Mouse (Mus musculus): ENCODE measurements around the gene Cdkn2d. TPM values are rescaled to one million over a fixed set of nuclear protein-coding genes. Genes with fewer than 3 reads are reported as not detected.
A peak's percentile ranks its signal among the peaks of the same experiment; 100 is the strongest.

Cdkn2d gene
- polyA plus RNA-seq, 1 experiment from 2014 or later: 43.7 TPM

GRCm38 (mm10) chr9:21289337-21289671, 1.9 kb downstream of the Cdkn2d start:
- ATAC-seq (replicated peaks; ENCODE audit: low FRiP score, low TSS enrichment, low read depth): no peak
- Histone ChIP-seq H3K4me2 (ENCODE audit: low read length) (no peak overlapping the region), H3K4me1 (replicated peaks; ENCODE audit: control insufficient read depth, insufficient read depth, low read length) (peaks cover 22% of the 10 kb centered on the region), H3K36me3 (ENCODE audit: control insufficient read depth, insufficient read depth, low read length) (peaks cover 15% of the 10 kb centered on the region), H3K9me3 (ENCODE audit: control insufficient read depth, low read length) (no peaks in the 10 kb centered on the region), H3K27ac (ENCODE audit: low read depth) (no peak overlapping the region), H3K9ac (ENCODE audit: low read length) (no peak overlapping the region), H3K27me3 (replicated peaks; ENCODE audit: control insufficient read depth, insufficient read depth, low read length) (no peaks in the 10 kb centered on the region), H3K4me3 (ENCODE audit: low read depth, low read length) (no peak overlapping the region)
- no peak for DNase-seq (ENCODE audit: low spot score)
- WGBS: 86% methylated on average over 2 of the region's 2 CpGs

GRCm38 (mm10) chr9:21288404-21289336, 2.5 kb downstream of the Cdkn2d start:
- H3K9ac ChIP-seq (ENCODE audit: low read length): peak overlapping the region; percentile 34; the same call in 1 of the 2 replicates
- peaks cover 22% of the 10 kb centered on the region for H3K36me3 ChIP-seq (ENCODE audit: control insufficient read depth, insufficient read depth, low read length)
- peak overlapping the region; percentile 71 for H3K4me3 ChIP-seq (ENCODE audit: low read depth, low read length)
- ATAC-seq (replicated peaks; ENCODE audit: low FRiP score, low TSS enrichment, low read depth) (no peak), DNase-seq (ENCODE audit: low spot score) (no peak)
- H3K27ac ChIP-seq (ENCODE audit: low read depth): peak overlapping the region; percentile 59; the same call in 1 of the 2 replicates
- no peaks in the 10 kb centered on the region for H3K9me3 ChIP-seq (ENCODE audit: control insufficient read depth, low read length)
- H3K4me2 ChIP-seq (ENCODE audit: low read length): peak overlapping the region; percentile 72
- H3K27me3 ChIP-seq (replicated peaks; ENCODE audit: control insufficient read depth, insufficient read depth, low read length): no peaks in the 10 kb centered on the region
- H3K4me1 ChIP-seq (replicated peaks; ENCODE audit: control insufficient read depth, insufficient read depth, low read length): peaks cover 22% of the 10 kb centered on the region
- 74% methylated on average over 13 of the region's 13 CpGs for WGBS

GRCm38 (mm10) chr9:21287571-21288402, 3.4 kb downstream of the Cdkn2d start, which contains the start of gene Kri1:
Gene Kri1 (minus strand): TSS chr9:21287969.
- H3K4me2 ChIP-seq (ENCODE audit: low read length): peak within 1 kb of the TSS; percentile 72
- no peaks in the 10 kb centered on the region for H3K9me3 ChIP-seq (ENCODE audit: control insufficient read depth, low read length)
- peak within 1 kb of the TSS; percentile 77 for H3K27ac ChIP-seq (ENCODE audit: low read depth)
- H3K27me3 ChIP-seq (replicated peaks; ENCODE audit: control insufficient read depth, insufficient read depth, low read length): no peaks in the 10 kb centered on the region
- H3K4me1 ChIP-seq (replicated peaks; ENCODE audit: control insufficient read depth, insufficient read depth, low read length): peaks cover 22% of the 10 kb centered on the region
- WGBS: under 1% methylated on average over 59 of the region's 59 CpGs
- H3K36me3 ChIP-seq (ENCODE audit: control insufficient read depth, insufficient read depth, low read length): peaks cover 23% of the 10 kb centered on the region
- DNase-seq (ENCODE audit: low spot score) (peak; percentile 98), ATAC-seq (replicated peaks; ENCODE audit: low FRiP score, low TSS enrichment, low read depth) (peak; percentile 70)
- H3K4me3 ChIP-seq (ENCODE audit: low read depth, low read length): peak within 1 kb of the TSS; percentile 71
- peak within 1 kb of the TSS; percentile 63 for H3K9ac ChIP-seq (ENCODE audit: low read length)

GRCm38 (mm10) chr9:21286753-21287152, 4.5 kb downstream of the Cdkn2d start:
- Histone ChIP-seq H3K36me3 (ENCODE audit: control insufficient read depth, insufficient read depth, low read length) (peaks cover 29% of the 10 kb centered on the region), H3K9ac (ENCODE audit: low read length) (peak overlapping the region; percentile 63; the same call in 1 of the 2 replicates), H3K4me2 (ENCODE audit: low read length) (peak overlapping the region; percentile 72), H3K9me3 (ENCODE audit: control insufficient read depth, low read length) (no peaks in the 10 kb centered on the region), H3K4me1 (replicated peaks; ENCODE audit: control insufficient read depth, insufficient read depth, low read length) (peaks cover 22% of the 10 kb centered on the region), H3K27me3 (replicated peaks; ENCODE audit: control insufficient read depth, insufficient read depth, low read length) (no peaks in the 10 kb centered on the region), H3K4me3 (ENCODE audit: low read depth, low read length) (peak overlapping the region; percentile 71), H3K27ac (ENCODE audit: low read depth) (no peak overlapping the region)
- no peak for ATAC-seq (replicated peaks; ENCODE audit: low FRiP score, low TSS enrichment, low read depth)
- no peak for DNase-seq (ENCODE audit: low spot score)
- 54% methylated on average over 3 of the region's 3 CpGs for WGBS

- H3K9ac ChIP-seq (ENCODE audit: low read length): no peak overlapping the region
- H3K9me3 ChIP-seq (ENCODE audit: control insufficient read depth, low read length): no peaks in the 10 kb centered on the region
- DNase-seq (ENCODE audit: low spot score) (no peak), ATAC-seq (replicated peaks; ENCODE audit: low FRiP score, low TSS enrichment, low read depth) (no peak)
- no peaks in the 10 kb centered on the region for H3K27me3 ChIP-seq (replicated peaks; ENCODE audit: control insufficient read depth, insufficient read depth, low read length)
- peaks cover 18% of the 10 kb centered on the region for H3K4me1 ChIP-seq (replicated peaks; ENCODE audit: control insufficient read depth, insufficient read depth, low read length)
- 70% methylated on average over 3 of the region's 3 CpGs for WGBS
- H3K4me3 ChIP-seq (ENCODE audit: low read depth, low read length): no peak overlapping the region
- peaks cover 53% of the 10 kb centered on the region for H3K36me3 ChIP-seq (ENCODE audit: control insufficient read depth, insufficient read depth, low read length)
- H3K27ac ChIP-seq (ENCODE audit: low read depth): no peak overlapping the region
- no peak overlapping the region for H3K4me2 ChIP-seq (ENCODE audit: low read length)
These were observed 7.2 kb downstream of the Cdkn2d start for GRCm38 (mm10) chr9:21283994-21284393.

GRCm38 (mm10) chr9:21283591-21283990, 7.6 kb downstream of the Cdkn2d start:
- 89% methylated on average over 5 of the region's 5 CpGs for WGBS
- H3K9ac ChIP-seq (ENCODE audit: low read length): no peak overlapping the region
- ATAC-seq (replicated peaks; ENCODE audit: low FRiP score, low TSS enrichment, low read depth) (no peak), DNase-seq (ENCODE audit: low spot score) (no peak)
- no peaks in the 10 kb centered on the region for H3K27me3 ChIP-seq (replicated peaks; ENCODE audit: control insufficient read depth, insufficient read depth, low read length)
- H3K4me1 ChIP-seq (replicated peaks; ENCODE audit: control insufficient read depth, insufficient read depth, low read length): peaks cover 14% of the 10 kb centered on the region
- H3K36me3 ChIP-seq (ENCODE audit: control insufficient read depth, insufficient read depth, low read length): peaks cover 57% of the 10 kb centered on the region
- H3K4me2 ChIP-seq (ENCODE audit: low read length): no peak overlapping the region
- no peak overlapping the region for H3K4me3 ChIP-seq (ENCODE audit: low read depth, low read length)
- H3K9me3 ChIP-seq (ENCODE audit: control insufficient read depth, low read length): no peaks in the 10 kb centered on the region
- no peak overlapping the region for H3K27ac ChIP-seq (ENCODE audit: low read depth)

- no peaks in the 10 kb centered on the region for H3K9me3 ChIP-seq (ENCODE audit: control insufficient read depth, low read length)
- WGBS: 91% methylated on average over 5 of the region's 5 CpGs
- H3K36me3 ChIP-seq (ENCODE audit: control insufficient read depth, insufficient read depth, low read length): peaks cover 89% of the 10 kb centered on the region
- no peak overlapping the region for H3K4me3 ChIP-seq (ENCODE audit: low read depth, low read length)
- ATAC-seq (replicated peaks; ENCODE audit: low FRiP score, low TSS enrichment, low read depth): no peak
- H3K9ac ChIP-seq (ENCODE audit: low read length): no peak overlapping the region
- no peaks in the 10 kb centered on the region for H3K27me3 ChIP-seq (replicated peaks; ENCODE audit: control insufficient read depth, insufficient read depth, low read length)
- no peak overlapping the region for H3K27ac ChIP-seq (ENCODE audit: low read depth)
- no peak overlapping the region for H3K4me2 ChIP-seq (ENCODE audit: low read length)
- H3K4me1 ChIP-seq (replicated peaks; ENCODE audit: control insufficient read depth, insufficient read depth, low read length): no peaks in the 10 kb centered on the region
- DNase-seq (ENCODE audit: low spot score): no peak
These were observed 13.4 kb downstream of the Cdkn2d start for GRCm38 (mm10) chr9:21277776-21278175.

GRCm38 (mm10) chr9:21276307-21276706, 14.9 kb downstream of the Cdkn2d start:
- peaks cover 93% of the 10 kb centered on the region for H3K36me3 ChIP-seq (ENCODE audit: control insufficient read depth, insufficient read depth, low read length)
- H3K9me3 ChIP-seq (ENCODE audit: control insufficient read depth, low read length): no peaks in the 10 kb centered on the region
- H3K9ac ChIP-seq (ENCODE audit: low read length): no peak overlapping the region
- no peak for ATAC-seq (replicated peaks; ENCODE audit: low FRiP score, low TSS enrichment, low read depth)
- no peak overlapping the region for H3K4me2 ChIP-seq (ENCODE audit: low read length)
- H3K27me3 ChIP-seq (replicated peaks; ENCODE audit: control insufficient read depth, insufficient read depth, low read length): no peaks in the 10 kb centered on the region
- H3K27ac ChIP-seq (ENCODE audit: low read depth): no peak overlapping the region
- no peak overlapping the region for H3K4me3 ChIP-seq (ENCODE audit: low read depth, low read length)
- H3K4me1 ChIP-seq (replicated peaks; ENCODE audit: control insufficient read depth, insufficient read depth, low read length): no peaks in the 10 kb centered on the region
- DNase-seq (ENCODE audit: low spot score): no peak
- 85% methylated on average over 8 of the region's 8 CpGs for WGBS
